Mouse (Mus musculus): ENCODE measurements around the gene Bmpr1b. TPM values are rescaled to one million over a fixed set of nuclear protein-coding genes. Genes with fewer than 3 reads are reported as not detected.

The Bmpr1b gene
- total and polyA plus RNA-seq, 3 experiments: 0.04 TPM; not detected in 1

- in situ Hi-C loops (cut with MboI; ENCODE audit: low pct_ligation_motif_present, low pct_unique_long_range_greater_than_20kb, low sequenced_read_pairs): no loop called here
Observed at GRCm38 (mm10) chr3:142126379-142126778, 42.8 kb downstream of the Bmpr1b start.

GRCm38 (mm10) chr3:142125556-142125955, 43.7 kb downstream of the Bmpr1b start:
- H3K79me2 ChIP-seq (replicated peaks; ENCODE audit: control insufficient read depth, extremely low read depth, insufficient read depth, poor library complexity, severe bottlenecking): no peaks in the 10 kb centered on the region
- H3K27ac ChIP-seq (ENCODE audit: insufficient read depth, low read depth): no peak overlapping the region
- no peaks in the 10 kb centered on the region for H3K36me3 ChIP-seq (replicated peaks in 1 of 2; ENCODE audit: control insufficient read depth in 1 of 2, insufficient read depth in 1 of 2, low read length in 1 of 2)
- H3K9ac ChIP-seq (ENCODE audit: insufficient read depth, low read depth): no peak overlapping the region
- H3K27me3 ChIP-seq (replicated peaks): no peaks in the 10 kb centered on the region
- TF ChIP-seq MAFK (IDR thresholded peaks at IDR 0.05; ENCODE audit: insufficient replicate concordance, low read length): no peak
- TF ChIP-seq MYC (IDR thresholded peaks at IDR 0.05; ENCODE audit: low read depth, low read length): no peak
- TF ChIP-seq EP300 (IDR thresholded peaks at IDR 0.05; ENCODE audit: low read length): no peak
- no peak for TF ChIP-seq PAX5 (IDR thresholded peaks at IDR 0.05; ENCODE audit: low read length)
- no peak overlapping the region for H3K4me2 ChIP-seq (ENCODE audit: insufficient read depth, low read depth, poor library complexity, severe bottlenecking)
- no peaks in the 10 kb centered on the region for H3K9me3 ChIP-seq (replicated peaks; ENCODE audit: low read length)
- no peak overlapping the region for H3K4me3 ChIP-seq (replicated peaks in 1 of 3; ENCODE audit: low read depth in 2 of 3, low read length in 2 of 3, poor library complexity in 1 of 3)
- no peak for DNase-seq (ENCODE audit: extremely low read depth)
- dilution Hi-C loops (cut with MboI; ENCODE audit: extremely low pct_ligation_motif_present, extremely low pct_unique_long_range_greater_than_20kb, low sequenced_read_pairs) (no loop called here), in situ Hi-C loops (cut with MboI; ENCODE audit: low pct_ligation_motif_present, low pct_unique_long_range_greater_than_20kb, low sequenced_read_pairs) (no loop called here)
- peaks cover 12 to 41% of the 10 kb centered on the region in 2 experiments for H3K4me1 ChIP-seq (ENCODE audit: control insufficient read depth in 1 of 2, insufficient read depth in 2 of 2)

More at GRCm38 (mm10) chr3:142126379-142126778, 42.8 kb downstream of the Bmpr1b start:
- Histone ChIP-seq H3K9me3 (replicated peaks; ENCODE audit: low read length) (no peaks in the 10 kb centered on the region), H3K27me3 (replicated peaks) (no peaks in the 10 kb centered on the region), H3K27ac (ENCODE audit: insufficient read depth, low read depth) (no peak overlapping the region), H3K4me3 (replicated peaks in 1 of 3; ENCODE audit: low read depth in 2 of 3, low read length in 2 of 3, poor library complexity in 1 of 3) (no peak overlapping the region), H3K36me3 (replicated peaks in 1 of 2; ENCODE audit: control insufficient read depth in 1 of 2, insufficient read depth in 1 of 2, low read length in 1 of 2) (no peaks in the 10 kb centered on the region), H3K4me1 (ENCODE audit: control insufficient read depth in 1 of 2, insufficient read depth in 2 of 2) (peaks cover 12 to 45% of the 10 kb centered on the region in 2 experiments), H3K9ac (ENCODE audit: insufficient read depth, low read depth) (no peak overlapping the region), H3K79me2 (replicated peaks; ENCODE audit: control insufficient read depth, extremely low read depth, insufficient read depth, poor library complexity, severe bottlenecking) (no peaks in the 10 kb centered on the region), H3K4me2 (ENCODE audit: insufficient read depth, low read depth, poor library complexity, severe bottlenecking) (no peak overlapping the region)
- DNase-seq (ENCODE audit: extremely low read depth): no peak
- no peak for TF ChIP-seq MAFK (IDR thresholded peaks at IDR 0.05; ENCODE audit: insufficient replicate concordance, low read length)
- dilution Hi-C loops (cut with MboI; ENCODE audit: extremely low pct_ligation_motif_present, extremely low pct_unique_long_range_greater_than_20kb, low sequenced_read_pairs): no loop called here

- no peak overlapping the region for H3K4me2 ChIP-seq (ENCODE audit: insufficient read depth, low read depth, poor library complexity, severe bottlenecking)
- H3K36me3 ChIP-seq (replicated peaks in 1 of 2; ENCODE audit: control insufficient read depth in 1 of 2, insufficient read depth in 1 of 2, low read length in 1 of 2): no peaks in the 10 kb centered on the region
- dilution Hi-C loops (cut with MboI; ENCODE audit: extremely low pct_ligation_motif_present, extremely low pct_unique_long_range_greater_than_20kb, low sequenced_read_pairs) (no loop called here), in situ Hi-C loops (cut with MboI; ENCODE audit: low pct_ligation_motif_present, low pct_unique_long_range_greater_than_20kb, low sequenced_read_pairs) (no loop called here)
- H3K27ac ChIP-seq (ENCODE audit: insufficient read depth, low read depth): no peak overlapping the region
- DNase-seq (ENCODE audit: extremely low read depth): no peak
- H3K27me3 ChIP-seq (replicated peaks): no peaks in the 10 kb centered on the region
- peaks cover 12 to 41% of the 10 kb centered on the region in 2 experiments for H3K4me1 ChIP-seq (ENCODE audit: control insufficient read depth in 1 of 2, insufficient read depth in 2 of 2)
- H3K4me3 ChIP-seq (replicated peaks in 1 of 3; ENCODE audit: low read depth in 2 of 3, low read length in 2 of 3, poor library complexity in 1 of 3): no peak overlapping the region
- no peaks in the 10 kb centered on the region for H3K79me2 ChIP-seq (replicated peaks; ENCODE audit: control insufficient read depth, extremely low read depth, insufficient read depth, poor library complexity, severe bottlenecking)
- TF ChIP-seq MAX (IDR thresholded peaks at IDR 0.05; ENCODE audit: low read length): no peak
- no peak for TF ChIP-seq GABPA (IDR thresholded peaks at IDR 0.05; ENCODE audit: insufficient replicate concordance, low read depth, low read length)
- no peak for TF ChIP-seq USF1 (IDR thresholded peaks at IDR 0.05; ENCODE audit: low read depth, low read length)
- TF ChIP-seq RCOR1 (conservative IDR thresholded peaks at IDR 0.05; ENCODE audit: low read depth, low read length): no peak
- no peak for TF ChIP-seq ZMIZ1 (IDR thresholded peaks at IDR 0.05; ENCODE audit: low read depth, low read length)
- no peak for TF ChIP-seq CHD2 (IDR thresholded peaks at IDR 0.05; ENCODE audit: low read length)
- no peak overlapping the region for H3K9ac ChIP-seq (ENCODE audit: insufficient read depth, low read depth)
- H3K9me3 ChIP-seq (replicated peaks; ENCODE audit: low read length): no peaks in the 10 kb centered on the region
Observed at GRCm38 (mm10) chr3:142124255-142124654, 45.0 kb downstream of the Bmpr1b start.

Data from CH12.LX (cell line).